Mouse (Mus musculus): ENCODE results near the gene Nemf. TPM values are rescaled to one million over a fixed set of nuclear protein-coding genes. Genes with fewer than 3 reads are reported as not detected.
"Not testable (repeated sequence)": the region's sequence is repeated elsewhere in the genome, so short reads cannot be mapped to it uniquely, and the experiment has no call there.

Gene Nemf
- polyA plus RNA-seq, 1 experiment from 2014 or later, result 94.4 TPM

DNA sequence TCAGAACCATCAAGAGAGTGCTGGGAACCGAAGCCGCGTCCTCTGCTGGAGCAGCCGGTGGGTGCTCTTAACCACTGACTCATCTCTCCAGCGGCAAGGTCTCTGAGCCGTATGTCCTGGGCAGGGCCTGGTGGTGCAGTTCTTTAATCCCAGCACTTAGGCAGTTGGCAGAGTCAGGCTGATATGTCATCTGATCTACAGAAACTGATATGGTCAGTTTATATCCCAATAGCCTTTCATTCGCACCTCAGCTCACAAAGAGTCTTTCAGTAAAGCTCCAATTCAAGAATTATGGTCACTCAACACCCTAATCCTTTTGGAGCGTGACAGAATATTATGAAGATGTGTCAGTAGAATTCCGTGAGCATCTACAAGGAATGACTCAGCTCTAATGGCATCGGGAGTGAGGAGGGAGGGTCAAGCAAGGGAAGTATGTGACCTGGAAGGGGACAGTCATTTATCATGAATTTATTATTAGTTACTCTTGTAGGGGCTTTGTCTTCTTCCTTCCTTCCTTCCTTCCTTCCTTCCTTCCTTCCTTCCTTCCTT is 31.4 kb upstream of the Nemf start:
- no peaks in the 10 kb centered on the region for H3K36me3 ChIP-seq (ENCODE audit: control insufficient read depth, insufficient read depth)
- H3K9me3 ChIP-seq (ENCODE audit: control insufficient read depth, low read length), result no peaks in the 10 kb centered on the region
- H3K27ac ChIP-seq (ENCODE audit: low read length), result no peak overlapping the region
- ATAC-seq, result no peak
- H3K27me3 ChIP-seq (replicated peaks; ENCODE audit: control insufficient read depth, insufficient read depth, low read length), result no peaks in the 10 kb centered on the region
- no peaks in the 10 kb centered on the region for H3K4me1 ChIP-seq (replicated peaks; ENCODE audit: control insufficient read depth, insufficient read depth, low read length)
- H3K4me2 ChIP-seq (ENCODE audit: low read length), result no peak overlapping the region
- H3K4me3 ChIP-seq (replicated peaks; ENCODE audit: low read length), result no peak overlapping the region
- whole genome bisulfite sequencing, result 96% methylated on average over 10 of the region's 10 CpGs
- H3K9ac ChIP-seq (replicated peaks; ENCODE audit: low read depth, low read length), result no peak overlapping the region

DNA sequence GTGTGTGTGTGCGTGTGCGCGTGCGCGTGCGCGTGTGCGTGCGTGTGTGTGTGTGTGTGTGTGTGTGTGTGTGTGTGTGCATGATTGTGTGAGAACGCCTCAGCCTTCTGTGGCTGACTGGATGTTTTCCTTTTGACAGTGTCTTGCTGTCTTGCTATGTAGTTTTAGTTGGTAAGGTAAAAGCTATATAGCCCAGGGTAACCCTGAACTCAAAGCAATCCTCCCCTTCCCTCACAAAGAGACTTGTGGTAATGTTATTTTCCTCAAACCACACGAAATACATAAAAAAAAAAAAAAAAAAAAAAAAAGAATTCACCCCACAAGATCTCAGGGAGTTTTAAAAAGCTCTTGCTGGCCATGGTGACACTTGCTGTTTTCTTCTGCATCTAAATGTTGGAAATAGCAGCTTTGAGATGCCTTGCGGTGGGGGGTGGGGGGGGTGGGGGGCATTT is 29.3 kb upstream of the Nemf start:
- ATAC-seq, result not testable (repeated sequence)

DNA sequence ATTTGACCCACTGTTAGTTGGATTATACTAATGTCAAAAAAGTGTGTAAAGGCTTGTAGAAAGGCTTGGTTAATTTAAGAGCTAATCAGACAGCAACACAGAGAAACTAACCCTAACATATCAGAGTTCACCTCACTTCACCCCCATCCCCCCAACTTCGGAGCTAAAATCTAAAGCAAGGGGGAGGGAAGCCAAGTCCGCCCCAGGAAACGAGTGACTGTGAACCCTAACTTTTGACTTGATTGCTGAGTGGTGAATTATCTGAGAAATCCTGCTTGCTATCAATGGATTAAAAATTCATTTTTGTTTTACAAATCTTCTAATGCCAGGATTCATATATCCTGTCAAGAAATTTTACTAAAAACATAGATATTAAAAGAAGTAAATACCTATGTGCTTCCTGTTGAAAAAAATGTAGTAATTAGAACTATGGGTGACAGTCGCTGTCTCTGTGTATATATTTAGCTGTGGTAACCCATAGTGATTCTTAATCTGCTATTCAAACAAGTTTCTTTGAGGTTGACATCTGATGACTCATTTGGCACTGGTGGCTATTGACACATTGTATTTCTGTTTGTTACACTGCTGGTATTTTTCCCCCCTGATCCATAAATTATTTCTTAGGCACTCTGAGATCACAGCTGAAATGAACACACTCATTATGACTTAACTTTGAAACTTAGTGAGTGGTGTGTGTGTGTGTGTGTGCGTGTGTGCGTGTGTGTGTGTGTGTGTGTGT is 28.7 kb upstream of the Nemf start:
- WGBS, result 63% methylated on average over 6 of the region's 6 CpGs
- H3K4me2 ChIP-seq (ENCODE audit: low read length), result no peak overlapping the region
- no peaks in the 10 kb centered on the region for H3K27me3 ChIP-seq (replicated peaks; ENCODE audit: control insufficient read depth, insufficient read depth, low read length)
- no peaks in the 10 kb centered on the region for H3K4me1 ChIP-seq (replicated peaks; ENCODE audit: control insufficient read depth, insufficient read depth, low read length)
- no peaks in the 10 kb centered on the region for H3K36me3 ChIP-seq (ENCODE audit: control insufficient read depth, insufficient read depth)
- ATAC-seq, result no peak
- H3K27ac ChIP-seq (ENCODE audit: low read length), result no peak overlapping the region
- H3K4me3 ChIP-seq (replicated peaks; ENCODE audit: low read length), result no peak overlapping the region
- no peak overlapping the region for H3K9ac ChIP-seq (replicated peaks; ENCODE audit: low read depth, low read length)
- no peaks in the 10 kb centered on the region for H3K9me3 ChIP-seq (ENCODE audit: control insufficient read depth, low read length)

More for the DNA sequence above, 29.3 kb upstream of the Nemf start:
- 80% methylated on average over 12 of the region's 12 CpGs for WGBS
- not testable (repeated sequence) for H3K9ac ChIP-seq (replicated peaks; ENCODE audit: low read depth, low read length); H3K4me3 ChIP-seq (replicated peaks; ENCODE audit: low read length); H3K9me3 ChIP-seq (ENCODE audit: control insufficient read depth, low read length); H3K4me1 ChIP-seq (replicated peaks; ENCODE audit: control insufficient read depth, insufficient read depth, low read length); H3K27ac ChIP-seq (ENCODE audit: low read length); H3K4me2 ChIP-seq (ENCODE audit: low read length); H3K36me3 ChIP-seq (ENCODE audit: control insufficient read depth, insufficient read depth); H3K27me3 ChIP-seq (replicated peaks; ENCODE audit: control insufficient read depth, insufficient read depth, low read length)

DNA sequence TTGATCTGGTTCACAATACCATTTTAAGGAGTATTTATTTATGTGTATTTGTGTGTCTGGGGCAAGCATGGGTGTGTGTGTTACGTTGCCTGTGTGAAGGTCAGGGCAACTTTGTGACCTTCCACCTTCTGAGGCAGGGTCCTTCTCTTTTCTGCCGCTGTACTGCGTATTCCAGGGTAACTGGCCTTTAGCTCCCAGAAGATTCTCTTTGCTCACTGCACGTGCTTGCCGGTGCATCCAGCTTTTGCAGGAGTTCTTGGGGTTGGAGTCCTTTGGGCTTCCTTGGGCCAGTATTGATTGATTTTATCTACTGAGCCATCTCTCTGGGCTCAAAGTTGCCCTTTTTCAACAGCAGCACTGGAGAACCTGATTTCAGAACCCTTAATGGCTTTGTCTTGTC is 27.6 kb upstream of the Nemf start:
- H3K27ac ChIP-seq (ENCODE audit: low read length), result no peak overlapping the region
- no peaks in the 10 kb centered on the region for H3K4me1 ChIP-seq (replicated peaks; ENCODE audit: control insufficient read depth, insufficient read depth, low read length)
- no peaks in the 10 kb centered on the region for H3K9me3 ChIP-seq (ENCODE audit: control insufficient read depth, low read length)
- H3K4me3 ChIP-seq (replicated peaks; ENCODE audit: low read length), result no peak overlapping the region
- H3K4me2 ChIP-seq (ENCODE audit: low read length), result no peak overlapping the region
- ATAC-seq, result no peak
- H3K27me3 ChIP-seq (replicated peaks; ENCODE audit: control insufficient read depth, insufficient read depth, low read length), result no peaks in the 10 kb centered on the region
- no peaks in the 10 kb centered on the region for H3K36me3 ChIP-seq (ENCODE audit: control insufficient read depth, insufficient read depth)
- WGBS, result 89% methylated on average over 5 of the region's 5 CpGs
- no peak overlapping the region for H3K9ac ChIP-seq (replicated peaks; ENCODE audit: low read depth, low read length)

DNA sequence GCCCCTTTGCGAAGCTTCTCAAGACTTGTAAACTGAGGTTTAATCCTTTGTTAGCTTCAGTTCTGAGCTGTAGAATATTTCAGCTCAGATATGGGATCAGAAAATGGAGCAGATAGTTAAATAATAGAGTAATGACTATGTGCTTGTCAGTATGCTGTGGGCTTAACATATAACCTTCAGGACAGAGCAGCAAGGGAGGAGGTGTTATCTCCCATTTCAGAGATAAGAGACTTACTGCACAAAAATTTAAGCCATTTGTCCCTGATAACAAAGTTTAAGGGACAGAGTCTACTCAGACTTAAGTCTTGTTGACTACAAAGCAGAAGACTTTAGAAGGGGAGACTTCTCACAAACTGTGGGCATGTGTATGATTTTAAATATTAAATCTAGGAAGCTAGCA is 25.9 kb upstream of the Nemf start:
- Histone ChIP-seq H3K36me3 (ENCODE audit: control insufficient read depth, insufficient read depth) (no peaks in the 10 kb centered on the region), H3K4me1 (replicated peaks; ENCODE audit: control insufficient read depth, insufficient read depth, low read length) (no peaks in the 10 kb centered on the region), H3K9me3 (ENCODE audit: control insufficient read depth, low read length) (no peaks in the 10 kb centered on the region), H3K4me3 (replicated peaks; ENCODE audit: low read length) (no peak overlapping the region), H3K9ac (replicated peaks; ENCODE audit: low read depth, low read length) (no peak overlapping the region), H3K27me3 (replicated peaks; ENCODE audit: control insufficient read depth, insufficient read depth, low read length) (no peaks in the 10 kb centered on the region), H3K4me2 (ENCODE audit: low read length) (no peak overlapping the region), H3K27ac (ENCODE audit: low read length) (no peak overlapping the region)
- WGBS, result 97% methylated on average over 1 of the region's 1 CpGs
- no peak for ATAC-seq

DNA sequence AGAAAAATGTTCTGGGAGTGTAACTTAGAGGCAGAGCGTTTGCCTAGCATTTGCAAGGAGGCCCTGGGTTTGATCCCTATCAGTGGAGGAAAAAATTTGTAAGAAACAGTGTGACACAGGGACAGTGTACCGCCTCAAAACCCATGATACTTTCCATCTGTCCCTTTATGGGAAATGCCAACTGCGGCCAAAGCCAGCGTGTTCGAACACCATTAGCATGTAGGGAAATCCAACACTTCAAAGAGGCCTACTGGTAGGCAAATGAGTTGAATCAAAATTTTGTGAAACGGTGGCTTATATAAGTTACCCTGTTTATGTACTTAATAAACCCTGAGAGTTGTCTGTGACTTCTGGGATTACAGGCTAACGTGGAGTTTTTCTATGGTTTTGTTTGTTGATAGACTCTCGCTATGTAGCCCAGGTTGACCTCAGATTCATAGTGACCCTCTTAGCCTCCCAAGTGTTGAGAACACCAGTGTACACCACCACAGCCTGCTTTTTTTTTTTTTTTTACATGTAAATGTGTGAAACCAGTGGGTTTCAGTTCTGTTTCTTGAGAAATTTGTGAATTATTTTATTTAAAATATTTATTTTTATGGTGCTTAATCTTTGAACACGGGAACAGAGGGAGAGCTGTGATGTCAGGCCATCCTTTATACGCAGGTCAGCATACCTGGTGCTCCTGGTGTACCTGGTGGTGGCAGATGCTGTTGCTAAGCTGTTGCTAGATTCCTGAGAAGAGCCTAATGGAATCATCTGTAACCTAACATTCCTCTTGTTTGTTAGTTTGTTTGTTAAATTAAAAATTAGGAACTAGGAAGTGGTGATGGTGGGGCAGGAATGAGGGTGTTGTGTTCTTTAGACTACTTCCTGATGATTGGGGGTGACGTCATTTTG is 21.8 kb upstream of the Nemf start:
- H3K4me2 ChIP-seq (ENCODE audit: low read length), result no peak overlapping the region
- WGBS, result 90% methylated on average over 11 of the region's 11 CpGs
- H3K4me1 ChIP-seq (replicated peaks; ENCODE audit: control insufficient read depth, insufficient read depth, low read length), result peaks cover 10% of the 10 kb centered on the region
- no peak overlapping the region for H3K4me3 ChIP-seq (replicated peaks; ENCODE audit: low read length)
- no peaks in the 10 kb centered on the region for H3K9me3 ChIP-seq (ENCODE audit: control insufficient read depth, low read length)
- no peak overlapping the region for H3K27ac ChIP-seq (ENCODE audit: low read length)
- ATAC-seq, result no peak
- no peaks in the 10 kb centered on the region for H3K36me3 ChIP-seq (ENCODE audit: control insufficient read depth, insufficient read depth)
- no peak overlapping the region for H3K9ac ChIP-seq (replicated peaks; ENCODE audit: low read depth, low read length)
- no peaks in the 10 kb centered on the region for H3K27me3 ChIP-seq (replicated peaks; ENCODE audit: control insufficient read depth, insufficient read depth, low read length)

DNA sequence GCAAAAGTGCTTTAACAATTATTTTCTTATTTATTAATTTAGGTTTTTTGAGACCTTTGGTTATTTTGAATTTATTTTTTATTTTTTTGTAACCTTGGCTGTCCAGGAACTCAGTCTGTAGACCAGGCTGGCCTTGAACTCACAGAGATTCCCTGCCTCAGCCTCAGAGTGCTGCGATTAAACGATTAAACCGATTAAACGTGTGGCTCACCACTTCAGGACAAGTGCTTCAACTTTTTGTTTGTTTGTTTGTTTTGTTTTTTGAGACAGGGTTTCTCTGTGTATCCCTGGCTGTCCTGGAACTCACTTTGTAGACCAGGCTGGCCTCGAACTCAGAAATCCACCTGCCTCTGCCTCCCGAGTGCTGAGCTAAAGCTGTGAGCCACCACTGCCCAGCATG is 20.7 kb upstream of the Nemf start:
- not testable (repeated sequence) for H3K4me2 ChIP-seq (ENCODE audit: low read length); H3K27ac ChIP-seq (ENCODE audit: low read length); H3K9ac ChIP-seq (replicated peaks; ENCODE audit: low read depth, low read length); H3K27me3 ChIP-seq (replicated peaks; ENCODE audit: control insufficient read depth, insufficient read depth, low read length); ATAC-seq; H3K36me3 ChIP-seq (ENCODE audit: control insufficient read depth, insufficient read depth); H3K9me3 ChIP-seq (ENCODE audit: control insufficient read depth, low read length); H3K4me3 ChIP-seq (replicated peaks; ENCODE audit: low read length)
- peaks cover 19% of the 10 kb centered on the region for H3K4me1 ChIP-seq (replicated peaks; ENCODE audit: control insufficient read depth, insufficient read depth, low read length)
- 94% methylated on average over 6 of the region's 6 CpGs for WGBS

DNA sequence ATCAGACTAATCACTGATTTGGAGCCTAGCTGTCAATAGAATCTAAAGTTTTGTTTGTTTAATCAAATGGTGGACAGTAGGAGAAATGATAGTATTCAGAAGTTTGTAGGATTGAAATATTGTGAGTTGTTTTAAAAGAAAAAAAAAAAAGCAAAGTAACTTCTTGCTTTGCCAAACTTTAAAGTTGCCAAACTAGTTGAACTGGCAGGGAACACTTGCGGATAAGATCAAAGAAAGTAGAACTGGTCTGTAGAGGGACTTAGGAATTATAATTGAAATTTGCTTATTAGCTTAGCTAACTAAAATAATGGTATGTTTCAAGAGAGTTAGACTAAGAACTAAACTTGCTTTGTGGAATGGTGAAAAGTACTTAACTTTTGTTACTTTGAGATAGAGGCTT is 20.2 kb upstream of the Nemf start:
- no peak overlapping the region for H3K4me3 ChIP-seq (replicated peaks; ENCODE audit: low read length)
- no peaks in the 10 kb centered on the region for H3K27me3 ChIP-seq (replicated peaks; ENCODE audit: control insufficient read depth, insufficient read depth, low read length)
- H3K36me3 ChIP-seq (ENCODE audit: control insufficient read depth, insufficient read depth), result no peaks in the 10 kb centered on the region
- H3K27ac ChIP-seq (ENCODE audit: low read length), result no peak overlapping the region
- H3K9ac ChIP-seq (replicated peaks; ENCODE audit: low read depth, low read length), result no peak overlapping the region
- H3K4me2 ChIP-seq (ENCODE audit: low read length), result no peak overlapping the region
- H3K4me1 ChIP-seq (replicated peaks; ENCODE audit: control insufficient read depth, insufficient read depth, low read length), result peaks cover 19% of the 10 kb centered on the region
- H3K9me3 ChIP-seq (ENCODE audit: control insufficient read depth, low read length), result no peaks in the 10 kb centered on the region
- ATAC-seq, result no peak
- WGBS, result 87% methylated on average over 1 of the region's 1 CpGs

DNA sequence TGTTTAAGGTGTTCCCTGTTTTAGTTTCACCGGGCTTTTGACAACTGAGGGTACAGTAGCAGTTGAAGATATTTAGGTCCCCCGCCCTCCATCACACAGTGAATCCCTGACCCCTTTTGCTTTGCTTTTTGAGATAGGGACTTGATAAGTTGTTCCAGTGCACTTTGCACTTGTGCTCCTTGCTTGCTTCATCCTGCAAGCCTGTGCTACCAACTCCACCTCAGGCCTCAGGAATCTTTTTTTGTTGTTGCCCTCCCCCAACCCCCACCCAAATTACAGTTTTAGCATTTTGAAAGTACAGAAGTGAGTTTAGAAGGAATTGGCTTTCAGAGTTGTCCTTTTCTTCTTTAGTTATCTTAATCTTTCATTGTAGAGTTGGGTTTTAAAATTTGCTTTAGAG is 19.2 kb upstream of the Nemf start:
- Histone ChIP-seq H3K4me1 (replicated peaks; ENCODE audit: control insufficient read depth, insufficient read depth, low read length) (peaks cover 19% of the 10 kb centered on the region), H3K36me3 (ENCODE audit: control insufficient read depth, insufficient read depth) (no peaks in the 10 kb centered on the region), H3K9ac (replicated peaks; ENCODE audit: low read depth, low read length) (no peak overlapping the region), H3K9me3 (ENCODE audit: control insufficient read depth, low read length) (no peaks in the 10 kb centered on the region), H3K4me2 (ENCODE audit: low read length) (no peak overlapping the region), H3K27me3 (replicated peaks; ENCODE audit: control insufficient read depth, insufficient read depth, low read length) (no peaks in the 10 kb centered on the region), H3K4me3 (replicated peaks; ENCODE audit: low read length) (no peak overlapping the region), H3K27ac (ENCODE audit: low read length) (no peak overlapping the region)
- ATAC-seq, result no peak
- 91% methylated on average over 2 of the region's 2 CpGs for WGBS

Measured in forebrain, embryonic 16.5 days (tissue).